Mouse (Mus musculus) MEL (cell line): ENCODE results near the gene Naaladl2. TPM values are rescaled to one million over a fixed set of nuclear protein-coding genes. Genes with fewer than 3 reads are reported as not detected.

Experiments used
- DNase-seq: peaks from one replicate; pipeline ENCODE4 v3.0.0; 2011; ENCODE audit warnings: low read depth, low spot score
- H3K27ac ChIP-seq: 2 replicates; pipeline ENCODE4 v1.5.1; 2012; ENCODE audit warnings: low read depth, mild to moderate bottlenecking, control low read depth, low read length, moderate library complexity; ENCODE audit not compliant: control insufficient read depth
- H3K27me3 ChIP-seq, 2 experiments: fragments of 150-350 bp in 1 of 2; sonication (generic) in 1 of 2; 2 replicates each; pipeline ENCODE4 v1.6.1; 2012; ENCODE audit warnings: low read length in 2 of 2, mild to moderate bottlenecking in 2 of 2, improper control_type of control experiment in 1 of 2, moderate library complexity in 1 of 2; ENCODE audit not compliant: insufficient read depth in 2 of 2, control insufficient read depth in 1 of 2
- H3K36me3 ChIP-seq, 2 experiments: 2 replicates each; pipeline ENCODE4 v1.6.1; 2012 to 2014; ENCODE audit warnings: low read length in 2 of 2, improper control_type of control experiment in 1 of 2, inconsistent platforms in 1 of 2, mild to moderate bottlenecking in 1 of 2; ENCODE audit not compliant: insufficient read depth in 2 of 2, control insufficient read depth in 1 of 2
- H3K4me1 ChIP-seq, 2 experiments: fragments of 150-350 bp in 1 of 2; sonication (generic) in 1 of 2; 2 replicates each; pipeline ENCODE4 v1.6.1; 2012; ENCODE audit warnings: low read length in 2 of 2, improper control_type of control experiment in 1 of 2, mild to moderate bottlenecking in 1 of 2; ENCODE audit not compliant: insufficient read depth in 2 of 2, control insufficient read depth in 1 of 2
- H3K4me3 ChIP-seq, 2 experiments: fragments of 150-350 bp in 1 of 2; sonication (generic) in 1 of 2; 2 replicates each; pipeline ENCODE4 v1.5.1; 2012; ENCODE audit warnings: low read depth in 2 of 2, low read length in 2 of 2, mild to moderate bottlenecking in 2 of 2, moderate library complexity in 2 of 2, control low read depth in 1 of 2, improper control_type of control experiment in 1 of 2; ENCODE audit not compliant: control insufficient read depth in 1 of 2, insufficient read depth in 1 of 2
- H3K79me2 ChIP-seq: 2 replicates; pipeline ENCODE4 v1.6.1; 2012; ENCODE audit warnings: mild to moderate bottlenecking, low read length, moderate library complexity; ENCODE audit not compliant: control insufficient read depth, poor library complexity, insufficient read depth
- H3K9ac ChIP-seq: 2 replicates; pipeline ENCODE4 v1.6.1; 2012; ENCODE audit warnings: low read depth, mild to moderate bottlenecking, control low read depth, low read length, moderate library complexity; ENCODE audit not compliant: control insufficient read depth, poor library complexity, severe bottlenecking
- H3K9me3 ChIP-seq: fragments of 150-350 bp; sonication (generic); replicated peaks from 2 replicates; pipeline ENCODE4 v1.6.1; 2012; ENCODE audit warnings: mild to moderate bottlenecking, low read length, improper control_type of control experiment, moderate library complexity; ENCODE audit not compliant: insufficient read depth
- E2F4 ChIP-seq: IDR thresholded peaks from 2 replicates; pipeline ENCODE4 v1.6.1; 2011; ENCODE audit warnings: low read depth, low read length, improper control_type of control experiment, borderline replicate concordance
- ELF1 ChIP-seq: IDR thresholded peaks from 2 replicates; pipeline ENCODE4 v1.6.1; 2014; ENCODE audit warnings: low read depth, mild to moderate bottlenecking, inconsistent platforms, low read length, improper control_type of control experiment, moderate library complexity
- GATA1 ChIP-seq: IDR thresholded peaks from 2 replicates; pipeline ENCODE4 v1.6.1; 2011; ENCODE audit warnings: low read depth, low read length, improper control_type of control experiment
- HCFC1 ChIP-seq: IDR thresholded peaks from 2 replicates; pipeline ENCODE4 v1.6.1; 2012; ENCODE audit warnings: low read depth, mild to moderate bottlenecking, inconsistent platforms, low read length, improper control_type of control experiment, moderate library complexity
- JUND ChIP-seq: IDR thresholded peaks from 2 replicates; pipeline ENCODE4 v1.6.1; 2011; ENCODE audit warnings: low read depth, mild to moderate bottlenecking, improper control_type of control experiment, low read length
- NELFE ChIP-seq: IDR thresholded peaks from 2 replicates; pipeline ENCODE4 v1.6.1; 2011; ENCODE audit warnings: low read depth, low read length, improper control_type of control experiment
- NRF1 ChIP-seq: IDR thresholded peaks from 2 replicates; pipeline ENCODE4 v1.6.1; 2014; ENCODE audit warnings: low read depth, mild to moderate bottlenecking, inconsistent platforms, low read length, improper control_type of control experiment, moderate library complexity; ENCODE audit not compliant: poor library complexity, insufficient read depth, severe bottlenecking
- POLR2A ChIP-seq, 2 experiments: IDR thresholded peaks; 2 replicates each; pipeline ENCODE4 v1.6.1; 2011 to 2012; ENCODE audit warnings: low read length in 2 of 2, mild to moderate bottlenecking in 2 of 2, control low read depth in 1 of 2, improper control_type of control experiment in 1 of 2, low read depth in 1 of 2, moderate library complexity in 1 of 2; ENCODE audit not compliant: control insufficient read depth in 1 of 2, insufficient read depth in 1 of 2, poor library complexity in 1 of 2
- POLR2AphosphoS2 ChIP-seq: IDR thresholded peaks from 2 replicates; pipeline ENCODE4 v1.6.1; 2011; ENCODE audit warnings: low read length, improper control_type of control experiment
- ZKSCAN1 ChIP-seq: IDR thresholded peaks from 2 replicates; pipeline ENCODE4 v1.6.1; 2012; ENCODE audit warnings: low read depth, mild to moderate bottlenecking, inconsistent platforms, low read length, improper control_type of control experiment, moderate library complexity
- ZNF384 ChIP-seq: IDR thresholded peaks from 2 replicates; pipeline ENCODE4 v1.6.1; 2012; ENCODE audit warnings: low read depth, mild to moderate bottlenecking, inconsistent platforms, low read length, improper control_type of control experiment
- polyA plus RNA-seq, 2 experiments: library from polyadenylated mRNA; stranded (reverse) in 1 of 2; unstranded in 1 of 2; fragments of >175 nt in 1 of 2; fragments of >200 nt in 1 of 2; gene quantifications; 2 replicates each; pipeline versions ENCODE4 v1.2.1 to v1.2.4; 2012; ENCODE audit warnings: low replicate concordance in 2 of 2, low read depth in 1 of 2; ENCODE audit not compliant: insufficient read length in 2 of 2, insufficient read depth in 1 of 2, missing spikeins in 1 of 2
- total RNA-seq: library from RNA; depleted of rRNA; stranded (reverse); fragments of 300-350 nt; gene quantifications from 2 replicates; pipeline ENCODE4 v1.2.3, GENCODE M21; 2012

Naaladl2 gene
- total and polyA plus RNA-seq, 3 experiments, result 0.17 TPM; not detected in 2

DNA sequence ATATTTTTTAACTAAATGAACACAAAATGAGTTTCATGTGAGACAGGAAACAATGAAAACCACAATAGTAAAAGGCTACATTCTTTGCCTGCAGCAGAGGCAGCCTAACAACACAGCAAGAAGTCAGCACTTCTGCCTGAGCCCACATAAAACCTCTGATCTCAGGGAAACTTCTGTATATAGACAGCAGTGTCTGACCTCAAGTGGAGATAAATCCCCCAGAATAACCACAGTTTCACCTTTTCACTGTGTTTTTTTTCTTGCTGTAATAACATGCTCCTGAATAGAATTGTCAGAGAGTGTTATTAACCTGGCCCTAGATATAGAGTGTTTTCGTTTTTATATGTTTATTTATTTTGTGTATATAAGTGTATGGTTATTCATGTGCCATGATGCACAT is 1286.8 kb downstream of the Naaladl2 start (continued):
- no peak for TF ChIP-seq POLR2AphosphoS2
- no peak for TF ChIP-seq NELFE

GRCm38 (mm10) chr3:23817585-23817984 is 1326.5 kb downstream of the Naaladl2 start:
- no peak for TF ChIP-seq E2F4
- no peak for TF ChIP-seq JUND
- no peak for TF ChIP-seq ZKSCAN1
- TF ChIP-seq HCFC1, result no peak
- no peak for TF ChIP-seq POLR2A (IDR thresholded peaks at IDR 0.05; ENCODE audit: control insufficient read depth in 1 of 2, insufficient read depth in 1 of 2, low read depth in 1 of 2, low read length in 2 of 2, poor library complexity in 1 of 2)
- TF ChIP-seq GATA1, result no peak
- no peak for TF ChIP-seq ZNF384
- Histone ChIP-seq H3K4me3 (no peak overlapping the region), H3K9ac (no peak overlapping the region), H3K27ac (no peak overlapping the region), H3K27me3 (no peaks in the 10 kb centered on the region), H3K9me3 (no peaks in the 10 kb centered on the region), H3K36me3 (no peaks in the 10 kb centered on the region), H3K4me1 (no peaks in the 10 kb centered on the region), H3K79me2 (no peaks in the 10 kb centered on the region)
- no peak for DNase-seq

DNA sequence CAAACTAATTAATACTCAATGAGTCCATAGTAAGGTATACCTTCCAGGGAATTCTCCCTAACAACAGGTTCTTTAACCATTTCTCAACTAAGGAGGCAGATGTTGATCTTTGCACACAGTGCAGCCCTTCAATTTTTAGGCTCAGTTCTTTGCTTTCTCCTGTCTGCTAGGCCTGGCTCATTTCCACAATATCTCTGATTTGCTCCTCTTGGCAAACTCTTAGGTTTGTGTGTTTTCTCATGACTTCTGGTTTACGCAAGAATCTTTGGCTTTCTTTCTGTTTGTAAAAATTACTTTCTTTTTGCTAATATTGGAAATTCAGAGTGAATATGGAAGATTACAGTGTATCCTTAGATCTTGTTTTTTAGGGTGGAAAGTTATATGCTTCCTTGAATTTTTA is 1385.3 kb downstream of the Naaladl2 start:
- TF ChIP-seq ELF1 (no peak), NRF1 (no peak)
- TF ChIP-seq, all 39 proteins: peak for 0

More for the DNA sequence above, 1385.3 kb downstream of the Naaladl2 start:
- H3K9ac ChIP-seq, result no peak overlapping the region
- no peaks in the 10 kb centered on the region for H3K27me3 ChIP-seq
- H3K4me1 ChIP-seq, result no peaks in the 10 kb centered on the region
- H3K27ac ChIP-seq, result no peak overlapping the region
- H3K4me3 ChIP-seq, result no peak overlapping the region
- H3K79me2 ChIP-seq, result no peaks in the 10 kb centered on the region
- no peak for DNase-seq
- no peaks in the 10 kb centered on the region for H3K9me3 ChIP-seq
- no peaks in the 10 kb centered on the region for H3K36me3 ChIP-seq
